Mouse (Mus musculus): ENCODE results near the gene Nutm1.

DNA sequence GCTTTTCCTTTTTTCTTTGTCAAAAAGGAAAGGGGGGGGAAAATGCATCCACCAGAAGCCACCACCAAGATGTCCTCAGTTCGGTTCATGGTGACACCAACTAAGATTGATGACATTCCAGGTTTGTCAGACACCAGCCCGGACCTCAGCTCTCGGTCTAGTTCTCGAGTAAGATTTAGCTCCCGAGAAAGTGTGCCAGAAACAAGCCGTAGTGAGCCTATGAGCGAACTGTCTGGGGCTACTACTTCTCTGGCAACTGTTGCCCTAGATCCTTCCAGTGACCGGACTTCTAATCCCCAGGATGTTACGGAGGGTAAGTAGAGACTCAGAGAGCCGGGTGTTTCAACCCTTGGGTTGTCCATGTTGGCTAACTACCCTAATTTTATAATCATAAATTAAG lies 7.7 kb upstream of the Nutm1 start:
- no peak for TF ChIP-seq CTCF (IDR thresholded peaks at IDR 0.05; ENCODE audit: borderline replicate concordance, insufficient read depth, low read depth, low read length)
- TF ChIP-seq POLR2A (IDR thresholded peaks at IDR 0.05; ENCODE audit: borderline replicate concordance, insufficient read depth, low read length): no peak

All from cerebellum, adult 2 months (tissue).